Mouse (Mus musculus) neural tube, embryonic 10.5 days (tissue): ENCODE measurements around the gene Gm10260.

ENCODE experiments used
- DNase-seq: peaks from one replicate; pipeline ENCODE4 v3.0.0-alpha.2; 2017; ENCODE audit warnings: low spot score; ENCODE audit errors: extremely low spot score

Gm10260 gene

DNA sequence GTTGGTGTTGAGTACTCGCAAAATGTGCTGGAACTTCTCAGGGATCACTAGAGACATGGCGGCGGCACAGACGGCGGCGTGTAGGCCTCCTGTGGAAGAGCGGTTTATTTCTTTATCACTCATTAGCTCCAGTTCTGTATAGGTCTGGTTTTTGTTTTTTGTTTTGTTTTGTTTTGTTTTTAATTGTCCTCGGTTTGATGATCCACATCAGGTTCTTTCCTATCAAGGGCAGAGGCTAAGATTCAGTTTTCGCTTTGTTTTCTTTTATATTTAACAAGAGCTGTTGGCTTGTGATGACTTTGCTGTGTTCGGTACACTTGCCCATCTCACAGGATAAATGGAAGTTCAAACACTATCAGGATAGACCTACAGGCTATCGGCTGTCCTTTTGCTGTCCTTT is at the start of gene Gm10260:
Gene Gm10260 (minus strand): TSS at position 101 of the 400 bp plus-strand sequence.
- no peak for DNase-seq

DNA sequence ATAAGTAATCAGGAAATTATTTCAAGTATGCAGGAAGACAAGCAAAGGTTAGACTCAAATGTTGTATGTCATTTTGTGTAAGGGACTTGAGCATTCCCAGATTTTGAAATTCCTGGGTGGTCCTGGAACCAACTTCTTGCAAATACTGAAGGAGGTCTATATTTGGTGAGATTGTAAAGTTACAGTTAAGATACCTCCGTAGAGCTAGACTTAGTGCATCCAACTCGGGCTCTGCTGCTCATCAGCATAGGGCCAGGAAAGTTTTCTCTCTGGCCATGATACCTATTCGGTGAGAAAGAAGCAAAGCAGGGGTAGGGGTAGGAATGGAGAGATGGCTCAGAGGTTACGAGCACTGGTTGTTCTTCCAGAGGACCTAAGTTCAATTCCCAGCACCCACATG is 49.4 kb upstream of the Gm10260 start:
- DNase-seq, result no peak

DNA sequence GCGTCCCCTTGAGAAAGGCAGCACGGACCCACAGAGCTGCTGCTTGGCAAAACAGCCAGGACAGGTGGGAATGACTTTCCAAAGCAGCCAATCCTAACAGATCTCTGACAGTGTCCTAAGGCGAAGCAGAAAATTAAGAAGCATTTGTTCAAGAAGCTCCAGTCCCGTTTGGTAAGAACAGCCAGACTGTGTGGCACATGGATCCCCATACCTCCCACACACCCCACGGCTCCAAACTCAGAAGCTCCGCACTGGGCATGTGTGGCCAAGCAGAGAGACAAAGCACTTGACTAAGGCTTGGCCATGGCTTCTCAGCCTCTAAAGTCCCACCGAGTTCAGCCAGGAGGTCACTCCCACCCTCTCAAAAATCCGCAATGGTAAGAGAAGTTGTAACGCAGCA is 45.5 kb upstream of the Gm10260 start:
- no peak for DNase-seq

DNA sequence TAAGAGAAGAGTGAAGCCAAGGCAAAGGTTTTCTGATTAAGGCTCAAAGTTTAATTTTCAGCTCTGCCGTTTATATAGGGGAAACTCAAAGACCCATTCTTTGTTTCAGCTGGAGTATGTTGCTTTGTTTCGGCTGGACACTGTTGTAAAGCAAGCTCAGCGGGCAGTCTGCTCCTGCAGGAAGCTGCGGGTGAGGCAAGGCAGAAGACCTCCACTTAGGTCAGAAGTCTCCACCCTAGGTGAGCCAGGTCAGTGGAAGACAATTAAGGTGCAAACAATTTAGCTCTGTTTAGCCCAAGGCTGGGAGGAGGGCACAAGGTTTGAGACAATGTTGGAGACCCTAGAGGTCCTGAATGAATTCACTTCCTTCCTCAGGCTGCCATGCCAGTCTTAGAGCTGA is 42.0 kb upstream of the Gm10260 start:
- no peak for DNase-seq

DNA sequence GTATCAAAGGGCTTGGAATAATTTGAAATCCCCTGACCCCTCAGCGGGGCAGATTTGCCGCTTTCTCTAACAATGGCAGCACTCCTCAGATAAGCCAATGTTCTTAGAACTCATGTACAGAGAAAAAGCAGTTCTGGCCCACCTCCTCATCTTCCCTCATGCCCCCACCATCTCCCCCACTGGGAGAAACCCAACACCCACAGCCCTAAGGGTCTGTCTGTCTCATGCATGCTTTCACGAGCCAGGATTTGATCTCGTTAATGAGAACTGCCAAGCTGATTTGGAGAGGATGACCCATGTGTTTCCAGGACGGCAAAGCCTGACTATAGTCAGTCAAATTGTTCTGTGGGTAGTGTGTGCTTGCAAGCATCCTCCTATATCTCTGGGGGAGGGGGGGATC is 37.0 kb upstream of the Gm10260 start:
- no peak for DNase-seq

DNA sequence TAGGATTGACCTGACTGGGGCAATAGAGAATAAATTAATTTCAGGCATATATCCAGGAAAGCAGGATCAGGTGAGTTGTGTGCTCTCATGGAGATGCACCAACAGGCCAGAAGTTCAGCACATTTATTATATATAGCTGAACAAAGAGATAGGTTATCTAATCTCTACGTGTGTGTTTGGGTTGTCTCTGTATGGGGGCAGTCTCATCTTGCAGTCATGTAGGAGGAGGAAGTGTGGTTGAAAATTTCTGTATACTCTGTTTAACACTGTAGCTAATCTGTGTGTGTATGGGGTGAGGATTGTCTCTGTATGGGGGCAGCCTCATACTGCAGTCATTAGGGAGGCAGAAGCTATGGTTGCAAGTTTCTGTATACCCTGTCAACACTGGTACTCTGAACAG is 34.3 kb upstream of the Gm10260 start:
- no peak for DNase-seq

GRCm38 (mm10) chr13:97793932-97794331 is 33.5 kb upstream of the Gm10260 start:
- DNase-seq, result no peak

DNA sequence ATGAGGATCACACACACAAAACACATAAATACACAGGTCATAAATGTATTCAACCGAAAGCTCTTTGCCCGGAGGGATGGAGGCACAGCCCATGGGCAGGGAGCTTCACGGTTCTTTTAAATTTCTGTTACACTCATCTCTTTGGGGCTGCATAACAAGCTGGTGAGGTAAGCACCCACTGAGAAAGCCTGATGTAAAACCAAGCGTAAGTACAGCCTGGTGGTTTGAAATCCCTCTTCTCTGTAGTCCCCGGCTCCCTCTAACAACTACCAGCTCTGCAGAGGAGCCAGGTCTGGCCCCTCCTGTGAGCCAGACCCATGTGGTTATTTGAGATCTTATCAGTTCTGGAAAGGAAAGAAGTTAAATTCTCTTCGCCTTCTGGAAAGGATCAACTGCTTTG is 31.2 kb upstream of the Gm10260 start:
- no peak for DNase-seq

DNA sequence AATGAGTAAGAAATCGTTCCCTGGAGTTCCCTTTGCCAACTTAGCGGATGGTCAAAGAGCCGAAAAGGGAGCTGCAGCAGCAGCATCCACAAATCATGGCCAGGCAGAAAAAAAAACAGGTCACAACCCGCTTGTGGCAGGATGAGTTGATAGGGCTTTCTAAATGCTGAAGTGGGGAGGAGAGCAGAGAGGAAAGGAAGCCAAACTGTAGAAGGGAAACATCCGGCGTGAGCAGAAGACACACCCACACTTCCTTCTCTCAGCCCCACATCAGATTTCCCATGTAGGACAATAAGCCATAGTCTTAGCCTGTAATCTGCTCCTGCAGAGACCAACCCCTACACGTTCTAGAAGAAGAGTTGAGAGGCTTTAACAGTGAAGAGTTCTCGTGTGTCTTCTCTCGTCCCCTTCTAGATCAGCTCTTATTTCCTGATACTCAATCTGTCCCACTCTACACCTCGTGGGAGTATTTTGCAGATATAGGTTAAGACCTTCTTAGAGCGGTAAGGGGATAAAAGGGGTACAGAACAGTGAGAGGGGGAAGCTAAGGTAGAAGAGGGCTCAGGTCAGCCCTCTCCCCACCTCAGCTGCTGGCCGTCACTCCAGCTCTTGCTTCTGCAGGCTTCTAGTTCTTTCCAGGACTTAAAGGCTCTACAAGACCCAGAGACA is 29.5 kb upstream of the Gm10260 start:
- no peak for DNase-seq

GRCm38 (mm10) chr13:97785167-97785835 is 24.9 kb upstream of the Gm10260 start:
- no peak for DNase-seq

- DNase-seq, result no peak
Observed at GRCm38 (mm10) chr13:97783423-97784143, 23.2 kb upstream of the Gm10260 start.

DNA sequence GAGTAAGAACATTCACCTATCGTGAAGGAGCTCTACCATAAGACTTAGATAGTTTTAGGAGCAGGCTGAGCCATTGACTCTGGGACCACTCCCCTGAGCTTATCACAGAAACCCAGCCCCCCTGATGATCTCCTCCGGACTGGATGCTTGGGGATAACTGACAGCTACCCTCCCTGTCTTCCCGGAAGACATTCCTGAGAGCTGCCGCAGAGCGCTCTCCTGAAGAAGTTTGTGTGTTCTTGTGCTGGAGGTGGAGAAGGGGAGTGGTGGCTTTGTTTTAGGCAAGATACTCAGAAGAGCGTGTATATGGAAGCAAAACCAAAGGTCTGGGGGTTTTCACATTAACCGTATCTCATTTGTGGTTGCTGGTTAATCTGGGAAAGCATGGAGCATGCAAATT is 21.6 kb upstream of the Gm10260 start:
- no peak for DNase-seq

- DNase-seq, result no peak
Observed at GRCm38 (mm10) chr13:97781637-97782036, 21.2 kb upstream of the Gm10260 start.

DNA sequence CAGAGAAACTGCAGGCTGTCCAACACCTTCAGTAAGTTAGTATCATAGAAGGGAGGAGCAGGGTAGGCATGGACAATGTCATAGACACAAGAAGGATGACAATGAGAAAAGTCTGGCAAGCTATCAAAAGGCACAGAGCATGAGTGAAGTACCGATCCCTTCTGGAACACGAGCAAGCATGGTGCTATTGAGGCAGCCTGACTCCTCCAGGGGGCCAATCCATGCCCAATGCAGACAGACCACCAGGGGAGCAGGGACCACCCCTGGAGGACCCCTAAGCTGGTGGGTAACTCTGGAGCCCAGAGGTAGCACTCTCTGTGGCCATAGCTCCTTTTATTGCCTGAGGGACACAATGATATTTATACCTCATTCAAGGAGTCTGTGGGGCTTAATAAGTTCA is 20.1 kb upstream of the Gm10260 start:
- no peak for DNase-seq

DNA sequence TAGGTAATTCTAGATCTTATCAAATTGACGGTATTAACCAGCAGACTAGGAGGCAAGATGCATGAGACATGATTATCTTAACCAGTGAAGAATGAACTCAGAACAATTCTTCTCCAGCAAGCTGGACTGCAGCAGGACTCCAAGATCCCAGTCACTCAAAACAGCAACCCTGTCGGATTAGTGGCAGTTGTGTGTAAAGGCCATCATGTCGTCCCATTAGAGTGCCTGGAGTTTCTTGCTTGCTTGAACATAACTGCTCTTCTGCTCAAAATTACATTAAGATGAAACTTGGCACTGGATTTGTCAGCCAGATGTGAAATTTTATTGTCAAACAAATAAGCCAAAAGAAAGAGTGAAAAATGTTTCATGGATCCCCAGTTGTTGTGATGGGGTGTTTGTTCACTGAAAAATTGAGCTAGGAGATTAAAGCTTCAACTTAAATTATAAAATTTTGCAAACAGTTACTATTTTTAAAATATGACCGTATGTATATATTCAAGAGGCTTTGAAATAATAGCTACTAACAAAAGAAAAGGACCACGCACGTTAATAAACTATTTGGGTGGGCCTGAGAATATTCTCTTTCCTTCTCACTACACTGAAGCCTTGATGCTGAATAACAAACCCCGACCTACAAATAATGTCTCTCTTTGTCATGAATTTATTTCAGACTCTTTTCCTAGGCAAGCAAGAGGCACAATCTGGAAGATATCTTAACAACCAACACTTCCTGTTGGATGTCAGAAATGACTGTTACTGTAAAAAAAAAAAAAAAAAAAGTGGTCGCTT is 19.4 kb upstream of the Gm10260 start:
- DNase-seq, result no peak

- no peak for DNase-seq
Observed at GRCm38 (mm10) chr13:97778698-97779194, 18.3 kb upstream of the Gm10260 start.

DNA sequence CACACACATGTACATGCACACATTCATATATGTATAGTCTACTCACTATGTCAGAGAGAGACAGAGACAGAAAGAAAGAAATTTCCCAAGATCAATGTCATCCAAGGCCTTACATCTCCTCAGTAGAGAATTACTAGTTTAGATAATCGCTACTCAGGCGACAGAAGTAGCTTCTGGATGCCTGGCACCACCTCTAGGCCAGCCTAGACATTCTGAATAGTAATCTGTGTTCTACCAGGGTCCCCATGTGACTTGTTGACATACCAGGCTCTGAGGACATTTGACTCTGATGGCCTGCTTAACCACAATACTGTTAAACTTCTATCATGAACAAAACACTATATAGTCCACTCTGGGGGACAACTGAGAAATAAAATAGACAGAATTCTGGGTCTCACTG is 17.2 kb upstream of the Gm10260 start:
- DNase-seq, result no peak

- DNase-seq, result no peak
Observed at GRCm38 (mm10) chr13:97776702-97777101, 16.3 kb upstream of the Gm10260 start.

DNA sequence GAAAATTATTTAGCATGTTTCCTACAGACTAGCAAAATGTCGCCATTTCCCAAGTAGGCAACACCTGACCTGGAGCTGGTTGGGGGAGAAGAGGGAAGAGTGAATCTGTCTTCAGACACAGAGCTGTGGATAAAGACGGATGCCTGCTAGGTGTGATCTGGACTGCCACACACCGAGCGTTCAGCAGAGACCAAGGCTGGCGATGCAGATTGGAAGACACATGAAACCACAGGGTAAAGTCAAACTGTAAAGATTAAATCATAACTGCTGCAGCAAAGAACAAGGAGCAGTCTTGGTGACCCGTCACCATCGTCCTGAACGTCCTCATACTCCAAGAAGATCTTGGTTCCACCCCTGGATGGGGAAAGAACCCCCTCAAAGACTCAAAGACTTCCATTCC is 15.5 kb upstream of the Gm10260 start:
- no peak for DNase-seq

GRCm38 (mm10) chr13:97774740-97775425 is 14.5 kb upstream of the Gm10260 start:
- peak; percentile 53 for DNase-seq

- no peak for DNase-seq
Observed at GRCm38 (mm10) chr13:97769205-97769604, 8.8 kb upstream of the Gm10260 start.
